ENCODE assay signal across 11 mouse cellular contexts in the genomic region with DNA sequence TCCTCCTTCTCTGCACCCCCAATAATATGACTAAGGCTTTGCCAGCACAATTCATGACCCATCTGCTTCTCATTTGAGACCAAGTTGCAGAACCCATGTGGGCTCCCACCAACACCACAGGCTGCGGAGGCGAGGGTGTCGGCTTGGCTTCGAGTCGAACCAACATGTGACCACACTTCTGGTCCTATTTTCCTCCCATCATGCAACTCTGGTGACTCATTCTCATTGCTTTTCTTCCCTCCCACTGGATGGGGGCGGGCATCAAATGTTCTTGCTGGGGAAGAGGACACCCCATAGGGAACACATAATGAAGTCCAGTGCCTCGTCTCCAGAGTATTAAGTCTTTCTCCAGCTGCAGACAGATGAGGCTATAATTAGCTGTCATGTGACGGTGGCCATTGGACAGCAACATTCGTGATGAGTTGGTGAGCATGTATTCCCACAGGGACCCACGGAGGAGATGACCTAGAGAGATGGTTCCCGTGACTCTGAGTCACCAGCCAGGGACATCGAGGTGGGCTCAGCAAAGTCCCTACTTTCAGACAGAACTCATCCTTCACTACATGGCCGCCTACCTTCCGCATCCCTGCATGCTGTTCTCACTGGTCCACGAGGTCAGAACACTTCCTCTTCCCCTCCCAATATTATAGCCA. TPM values are rescaled to one million over a fixed set of nuclear protein-coding genes. Genes with fewer than 3 reads are reported as not detected.
DNase-seq lines count a peak whose midpoint lies in the region; ATAC-seq and TF ChIP-seq lines count a peak whose summit lies in the region.
"Had no signal": no experiment of that assay in that cellular context is flagged by ENCODE, and none has a peak within 500 bp of the region (broad histone marks: within the 10 kb centered on the region; RNA-seq: fewer than 3 reads in every experiment).

No protein-coding gene starts in this region.

- peak; percentile 60 for DNase-seq in limb, embryonic 14.5 days (ENCODE audit: low spot score)
- no peak for DNase-seq in limb, embryonic 10.5 days (ENCODE audit: low spot score)
- DNase-seq in heart, embryonic 10.5 days (ENCODE audit: low spot score): no peak
- peak; percentile 71 to 88 for DNase-seq in layer of hippocampus, postnatal 14 days (ENCODE audit: low spot score in 2 of 2)
- peak; percentile 47 for DNase-seq in right cerebral cortex, postnatal 14 days
- DNase-seq in cerebellum, postnatal 4 days (ENCODE audit: low spot score in 2 of 2): no peak
- DNase-seq: adrenal gland, adult 8-10 months; kidney, adult 18-20 months had no signal

- H3K4me3 ChIP-seq in limb, embryonic 14.5 days (replicated peaks; ENCODE audit: low read length): no peak overlapping the region
- no peak overlapping the region for H3K4me3 ChIP-seq in limb, embryonic 10.5 days
- H3K4me3 ChIP-seq in heart, embryonic 10.5 days: peak overlapping the region; percentile 27; the same call in 1 of the 2 replicates
- H3K4me3 ChIP-seq in forebrain, embryonic 15.5 days: no peak overlapping the region
- no peak overlapping the region for H3K4me3 ChIP-seq in liver, embryonic 12.5 days
- H3K4me3 ChIP-seq: embryonic facial prominence, embryonic 12.5 days had no signal

- no peak for TF ChIP-seq POLR2A in limb, embryonic 14.5 days (IDR thresholded peaks at IDR 0.05; ENCODE audit: borderline replicate concordance, extremely low read depth, insufficient read depth, insufficient read length)

- no peaks in the 10 kb centered on the region for H3K9me3 ChIP-seq in limb, embryonic 14.5 days (ENCODE audit: control insufficient read depth, low read length)
- H3K9me3 ChIP-seq in limb, embryonic 10.5 days (replicated peaks): no peaks in the 10 kb centered on the region
- H3K9me3 ChIP-seq in heart, embryonic 10.5 days: no peaks in the 10 kb centered on the region
- H3K9me3 ChIP-seq in forebrain, embryonic 15.5 days: no peaks in the 10 kb centered on the region
- H3K9me3 ChIP-seq in liver, embryonic 12.5 days (replicated peaks): no peaks in the 10 kb centered on the region
- H3K9me3 ChIP-seq: embryonic facial prominence, embryonic 12.5 days had no signal

- no peaks in the 10 kb centered on the region for H3K36me3 ChIP-seq in limb, embryonic 14.5 days (ENCODE audit: control insufficient read depth, insufficient read depth, low read length)
- H3K36me3 ChIP-seq in limb, embryonic 10.5 days: 0 out of 2 replicates have a peak, but pooled peaks cover 8% of the 10 kb centered on the region
- H3K36me3 ChIP-seq in heart, embryonic 10.5 days: 0 out of 2 replicates have a peak, but pooled peaks cover 2% of the 10 kb centered on the region
- no peaks in the 10 kb centered on the region for H3K36me3 ChIP-seq in forebrain, embryonic 15.5 days
- no peaks in the 10 kb centered on the region for H3K36me3 ChIP-seq in liver, embryonic 12.5 days
- H3K36me3 ChIP-seq: embryonic facial prominence, embryonic 12.5 days had no signal

- WGBS in limb, embryonic 14.5 days: 69% methylated on average over 15 of the region's 15 CpGs
- WGBS in limb, embryonic 10.5 days: 85% methylated on average over 15 of the region's 15 CpGs
- WGBS in heart, embryonic 10.5 days: 75% methylated on average over 15 of the region's 15 CpGs
- WGBS in forebrain, embryonic 15.5 days: 91% methylated on average over 15 of the region's 15 CpGs
- 72% methylated on average over 15 of the region's 15 CpGs for WGBS in liver, embryonic 12.5 days (ENCODE audit: insufficient replicate concordance)

- H3K27me3 ChIP-seq in limb, embryonic 14.5 days (ENCODE audit: control insufficient read depth, insufficient read depth, low read length): no peaks in the 10 kb centered on the region
- H3K27me3 ChIP-seq in limb, embryonic 10.5 days (ENCODE audit: low read depth, poor library complexity, severe bottlenecking): no peaks in the 10 kb centered on the region
- H3K27me3 ChIP-seq in heart, embryonic 10.5 days (ENCODE audit: insufficient read depth, poor library complexity, severe bottlenecking): no peaks in the 10 kb centered on the region
- H3K27me3 ChIP-seq in forebrain, embryonic 15.5 days: no peaks in the 10 kb centered on the region
- H3K27me3 ChIP-seq in liver, embryonic 12.5 days (replicated peaks): peaks cover 13% of the 10 kb centered on the region
- H3K27me3 ChIP-seq: embryonic facial prominence, embryonic 12.5 days had no signal

- H3K4me1 ChIP-seq in limb, embryonic 14.5 days (ENCODE audit: control insufficient read depth, insufficient read depth, low read length): peaks cover 19% of the 10 kb centered on the region
- peaks cover 42% of the 10 kb centered on the region for H3K4me1 ChIP-seq in limb, embryonic 10.5 days
- H3K4me1 ChIP-seq in heart, embryonic 10.5 days: peaks cover 88% of the 10 kb centered on the region
- H3K4me1 ChIP-seq in forebrain, embryonic 15.5 days: 0 out of 2 replicates have a peak, but pooled peaks cover 3% of the 10 kb centered on the region
- H3K4me1 ChIP-seq in liver, embryonic 12.5 days: peaks cover 11% of the 10 kb centered on the region

- no peak overlapping the region for H3K9ac ChIP-seq in limb, embryonic 14.5 days (ENCODE audit: low read depth, low read length, severe bottlenecking)
- no peak overlapping the region for H3K9ac ChIP-seq in forebrain, embryonic 15.5 days (replicated peaks)
- H3K9ac ChIP-seq in liver, embryonic 12.5 days: no peak overlapping the region
- H3K9ac ChIP-seq: embryonic facial prominence, embryonic 12.5 days had no signal

- H3K27ac ChIP-seq in limb, embryonic 14.5 days (replicated peaks; ENCODE audit: low read depth, low read length): no peak overlapping the region
- no peak overlapping the region for H3K27ac ChIP-seq in limb, embryonic 10.5 days
- peak overlapping the region; percentile 72; the same call in 1 of the 2 replicates for H3K27ac ChIP-seq in heart, embryonic 10.5 days
- H3K27ac ChIP-seq in forebrain, embryonic 15.5 days (replicated peaks): no peak overlapping the region
- no peak overlapping the region for H3K27ac ChIP-seq in liver, embryonic 12.5 days
- H3K27ac ChIP-seq: embryonic facial prominence, embryonic 12.5 days had no signal

- H3K4me2 ChIP-seq in limb, embryonic 14.5 days (replicated peaks; ENCODE audit: low read depth, low read length, severe bottlenecking): no peak overlapping the region
- no peak overlapping the region for H3K4me2 ChIP-seq in forebrain, embryonic 15.5 days (replicated peaks)
- no peak overlapping the region for H3K4me2 ChIP-seq in liver, embryonic 12.5 days
- H3K4me2 ChIP-seq: embryonic facial prominence, embryonic 12.5 days had no signal

- ATAC-seq in limb, embryonic 14.5 days (ENCODE audit: low FRiP score, low read depth): 0 out of 2 replicates have a peak, but pooled peaks have one; percentile 39
- ATAC-seq in forebrain, embryonic 15.5 days (replicated peaks): no peak
- ATAC-seq in liver, embryonic 12.5 days: no peak

RNA-seq across cellular contexts. Expression of a gene that starts 39.0 kb away (rescaled TPM):
- polyA plus RNA-seq in limb, embryonic 14.5 days (2012; rRNA removed): 89.0 and 109 TPM in 2 replicates
- polyA plus RNA-seq in limb, embryonic 14.5 days (2014; fragmentation: Nextera tagmentation; extraction: Ambion mirVana): 76.3 and 76.4 TPM in 2 replicates
- 53.0 and 53.6 TPM in 2 replicates for polyA plus RNA-seq in limb, embryonic 10.5 days (2016; fragmentation: Nextera tagmentation; extraction: Ambion mirVana)
- polyA plus RNA-seq in heart, embryonic 10.5 days (2016; fragmentation: Nextera tagmentation; extraction: Ambion mirVana): 54.9 and 97.0 TPM in 2 replicates
- 10 to 100 TPM; 78.5 to 78.8 TPM for total RNA-seq in layer of hippocampus, postnatal 14 days (2021)
- 28.7 and 32.4 TPM in 2 replicates for polyA plus RNA-seq in forebrain, embryonic 15.5 days (2015; fragmentation: Nextera tagmentation; extraction: Ambion mirVana)
- polyA plus RNA-seq in liver, embryonic 12.5 days (2016; fragmentation: Nextera tagmentation; extraction: Ambion mirVana): 11.8 and 12.0 TPM in 2 replicates

RNA-seq across cellular contexts. Expression of a gene that starts 39.0 kb away (rescaled TPM):
- polyA plus RNA-seq in limb, embryonic 14.5 days (2012; rRNA removed): 225 and 296 TPM in 2 replicates
- 210 and 215 TPM in 2 replicates for polyA plus RNA-seq in limb, embryonic 14.5 days (2014; fragmentation: Nextera tagmentation; extraction: Ambion mirVana)
- polyA plus RNA-seq in limb, embryonic 10.5 days (2016; fragmentation: Nextera tagmentation; extraction: Ambion mirVana): 141 and 145 TPM in 2 replicates
- 143 and 257 TPM in 2 replicates for polyA plus RNA-seq in heart, embryonic 10.5 days (2016; fragmentation: Nextera tagmentation; extraction: Ambion mirVana)
- total RNA-seq in layer of hippocampus, postnatal 14 days (2021): 100 to 1,000 TPM; 108 to 117 TPM
- 61.4 and 67.6 TPM in 2 replicates for polyA plus RNA-seq in forebrain, embryonic 15.5 days (2015; fragmentation: Nextera tagmentation; extraction: Ambion mirVana)
- polyA plus RNA-seq in liver, embryonic 12.5 days (2016; fragmentation: Nextera tagmentation; extraction: Ambion mirVana): 28.9 and 30.9 TPM in 2 replicates

Comparison
In these comparisons a context has a peak if more than half of its experiments do, and no peak if none do; other contexts are left out.
1. DNase-seq: peak in limb, embryonic 14.5 days (single experiment), layer of hippocampus, postnatal 14 days (2 of 2) and right cerebral cortex, postnatal 14 days (single experiment); none in limb, embryonic 10.5 days (single experiment), heart, embryonic 10.5 days (single experiment) and cerebellum, postnatal 4 days (0 of 2).